Mouse (Mus musculus): ENCODE data around the gene Mia2. TPM values are rescaled to one million over a fixed set of nuclear protein-coding genes. Genes with fewer than 3 reads are reported as not detected.
"Not testable (repeated sequence)": the region's sequence is repeated elsewhere in the genome, so short reads cannot be mapped to it uniquely, and the experiment has no call there.

Gene Mia2
- total RNA-seq, 1 experiment from 2014 or later = 162 TPM

DNA sequence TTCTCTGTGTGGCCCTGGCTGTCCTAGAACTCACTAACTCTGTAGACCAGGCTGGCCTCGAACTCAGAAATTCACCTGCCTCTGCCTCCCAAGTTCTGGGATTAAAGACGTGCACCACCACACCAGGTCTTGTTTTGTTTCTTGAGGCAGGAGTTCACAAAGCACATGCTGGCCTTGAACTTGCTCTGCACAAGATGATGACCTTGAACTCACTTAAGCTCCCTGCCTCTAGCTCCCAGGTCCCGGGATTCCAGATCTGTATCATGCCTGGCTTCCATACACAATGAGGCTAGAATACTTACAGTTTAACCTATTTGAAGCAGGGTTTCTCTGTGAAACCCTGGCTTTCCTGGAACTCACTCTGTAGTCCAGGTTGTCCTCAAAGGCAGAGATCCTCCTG lies 121.7 kb downstream of the Mia2 start:
- no peak for ATAC-seq (replicated peaks; ENCODE audit: low read depth, poor library complexity, severe bottlenecking)

DNA sequence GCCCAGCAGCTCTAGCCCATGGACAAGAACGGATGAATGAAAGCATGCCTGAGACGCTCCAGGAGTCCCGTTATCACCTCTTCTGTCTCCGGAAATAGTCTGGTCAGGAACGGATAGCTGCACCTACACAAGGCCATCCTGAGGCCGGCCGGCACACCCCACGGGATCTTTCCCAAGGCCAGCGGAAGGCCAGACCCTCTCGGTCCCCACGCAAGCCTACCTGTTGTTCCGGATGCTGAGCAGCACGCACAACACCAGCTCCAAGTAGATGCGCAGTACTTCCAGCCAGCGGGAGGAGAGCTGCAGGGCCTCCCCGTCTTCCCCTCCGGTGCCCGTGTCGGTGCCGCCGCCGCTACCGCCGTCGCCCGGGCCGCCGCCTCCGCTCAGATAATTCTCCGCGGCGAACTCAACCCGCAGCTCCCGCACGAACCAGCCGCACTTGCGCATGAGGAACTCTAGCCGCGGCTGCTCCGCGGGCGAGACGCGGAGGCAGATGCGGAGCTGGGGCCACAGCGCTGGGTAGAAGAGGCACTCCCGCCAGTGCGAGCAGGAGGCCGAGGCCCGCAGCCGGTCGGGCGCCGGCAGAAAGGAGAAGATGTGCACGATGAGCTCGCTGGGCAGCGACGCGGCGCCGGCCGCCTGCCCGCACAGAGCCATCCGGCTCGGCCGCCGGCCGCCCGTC lies 123.2 kb downstream of the Mia2 start:
- 0 out of 2 replicates have a peak, but pooled peaks have one; percentile 1 for ATAC-seq (replicated peaks; ENCODE audit: low read depth, poor library complexity, severe bottlenecking)

DNA sequence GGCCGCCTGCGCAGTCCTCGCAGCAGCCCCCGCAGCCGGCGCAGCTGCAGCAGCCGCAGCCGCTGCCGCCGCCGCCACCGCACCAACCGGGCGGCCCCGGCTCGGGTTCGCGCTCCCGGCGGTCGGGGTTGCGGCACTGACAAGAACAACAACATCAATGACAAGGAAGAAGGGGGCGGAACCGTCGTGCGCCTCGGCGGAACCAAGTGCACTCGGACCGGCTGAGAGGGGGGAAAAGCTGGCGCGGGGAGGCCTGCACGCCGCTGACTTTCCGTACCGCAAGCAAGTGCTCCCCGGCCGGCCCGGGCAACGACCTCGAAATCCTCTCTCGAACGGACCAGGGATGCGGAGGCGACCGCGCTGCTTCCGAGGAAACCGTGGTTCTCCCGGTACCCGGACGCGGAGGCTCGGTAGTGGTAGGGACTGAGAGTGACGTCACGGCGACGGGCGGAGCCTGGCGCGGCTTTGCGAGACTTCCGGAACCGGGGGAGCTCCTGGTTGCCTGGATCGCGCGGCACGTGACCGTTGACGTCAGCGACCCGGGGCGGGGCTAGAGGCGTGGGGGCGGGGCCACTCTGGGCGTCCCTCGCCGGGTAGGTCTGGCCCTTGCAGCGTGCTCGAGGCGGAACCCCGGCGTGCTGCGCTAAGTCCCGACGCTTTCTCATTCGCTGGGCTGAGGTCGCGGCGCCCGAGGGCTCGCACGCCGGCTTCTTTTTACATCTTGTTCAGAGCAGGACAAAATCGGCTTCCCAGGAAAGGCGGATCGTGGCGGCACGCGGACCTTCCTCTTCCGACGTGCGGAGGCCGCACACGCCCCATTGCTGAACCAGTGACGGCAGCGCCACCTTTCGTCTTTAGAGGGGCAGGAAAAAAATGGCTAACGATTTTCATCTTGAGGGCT lies 124.0 kb downstream of the Mia2 start, which contains the start of gene Fbxo33:
Gene Fbxo33, minus strand, starts transcription at position 401 of the 901 bp plus-strand sequence.
- peak; percentile 78 for ATAC-seq (replicated peaks; ENCODE audit: low read depth, poor library complexity, severe bottlenecking)

DNA sequence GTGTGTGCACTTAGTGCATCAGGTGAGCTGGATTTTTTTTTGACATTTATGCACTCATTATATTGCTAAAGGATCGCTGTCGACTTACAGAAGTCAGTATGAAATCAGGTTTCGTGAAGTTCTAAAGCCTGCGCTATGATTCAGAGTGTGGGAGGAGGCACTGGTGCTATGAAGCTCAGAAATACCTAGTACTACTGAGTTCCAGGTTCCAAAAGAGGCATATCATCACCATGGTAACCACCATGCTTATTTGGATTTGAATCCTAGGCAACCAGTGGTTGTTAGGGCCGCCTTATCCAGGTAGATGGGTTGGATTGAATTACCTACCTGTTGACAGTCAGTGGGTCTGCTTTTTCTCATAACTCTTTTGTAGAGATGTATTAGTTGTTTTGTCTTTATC lies 132.8 kb downstream of the Mia2 start:
- no peak for ATAC-seq (replicated peaks; ENCODE audit: low read depth, poor library complexity, severe bottlenecking)

DNA sequence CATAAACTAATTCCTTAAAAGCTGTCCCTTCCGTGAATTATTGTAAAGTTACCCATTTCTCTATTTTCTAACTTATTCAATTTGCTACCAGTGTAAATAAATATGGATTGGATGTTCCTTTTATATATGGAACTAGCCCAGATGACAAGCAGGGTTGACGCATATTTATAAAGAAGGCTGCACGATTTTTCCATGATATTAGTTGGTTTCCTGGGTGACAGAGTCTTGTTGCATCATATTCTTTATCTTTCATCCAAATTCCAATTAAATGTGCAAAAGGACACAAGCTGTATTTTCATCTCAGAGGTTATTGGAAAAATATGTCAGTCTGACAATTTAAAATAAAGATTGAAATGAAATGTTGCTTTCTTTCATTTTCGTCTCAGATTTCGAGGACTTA lies 142.8 kb downstream of the Mia2 start:
- no peak for ATAC-seq (replicated peaks; ENCODE audit: low read depth, poor library complexity, severe bottlenecking)

DNA sequence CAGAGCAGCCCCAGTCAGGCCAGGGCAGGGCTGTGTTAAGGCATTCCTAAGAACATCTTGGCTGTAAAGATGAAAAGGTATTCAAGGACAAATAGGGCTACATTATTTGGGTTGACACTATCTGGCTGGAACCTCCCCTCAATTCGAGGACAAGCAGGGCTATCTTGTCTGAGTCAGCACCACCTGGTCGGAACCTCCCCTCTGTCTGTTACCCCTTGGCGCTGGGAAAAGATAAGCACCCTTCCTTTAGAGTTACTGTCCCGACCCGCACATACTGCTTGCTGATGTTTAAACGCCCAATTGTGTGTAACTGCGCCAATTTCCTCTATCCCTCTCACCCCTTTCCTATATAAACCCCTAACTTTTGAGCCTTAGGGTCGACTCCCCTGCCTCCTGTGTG lies 145.4 kb downstream of the Mia2 start:
- ATAC-seq (replicated peaks; ENCODE audit: low read depth, poor library complexity, severe bottlenecking) = not testable (repeated sequence)

Other genes starting within 250 kb of the Mia2 start
- gene Sec23a, start 83.8 kb upstream of the Mia2 start, total RNA-seq (2017) = 19.0 and 21.7 TPM in 2 replicates
- gene Gemin2, start 82.4 kb upstream of the Mia2 start, total RNA-seq (2017) = 20.3 and 20.6 TPM in 2 replicates
- 53.2 and 63.2 TPM in 2 replicates for gene Trappc6b, start 34.3 kb upstream of the Mia2 start, total RNA-seq (2017)
- gene Pnn, start 28.9 kb upstream of the Mia2 start, total RNA-seq (2017) = 134 and 140 TPM in 2 replicates
- gene Fbxo33, start 123.9 kb downstream of the Mia2 start, total RNA-seq (2017) = 37.4 and 46.3 TPM in 2 replicates

All from common myeloid progenitor, adult 5-6 weeks (primary cell).